Mouse (Mus musculus): ENCODE data around the gene Klhl25.
A peak's percentile ranks its signal among the peaks of the same experiment; 100 is the strongest.
"Not testable (repeated sequence)": the region's sequence is repeated elsewhere in the genome, so short reads cannot be mapped to it uniquely, and the experiment has no call there.

The Klhl25 gene

DNA sequence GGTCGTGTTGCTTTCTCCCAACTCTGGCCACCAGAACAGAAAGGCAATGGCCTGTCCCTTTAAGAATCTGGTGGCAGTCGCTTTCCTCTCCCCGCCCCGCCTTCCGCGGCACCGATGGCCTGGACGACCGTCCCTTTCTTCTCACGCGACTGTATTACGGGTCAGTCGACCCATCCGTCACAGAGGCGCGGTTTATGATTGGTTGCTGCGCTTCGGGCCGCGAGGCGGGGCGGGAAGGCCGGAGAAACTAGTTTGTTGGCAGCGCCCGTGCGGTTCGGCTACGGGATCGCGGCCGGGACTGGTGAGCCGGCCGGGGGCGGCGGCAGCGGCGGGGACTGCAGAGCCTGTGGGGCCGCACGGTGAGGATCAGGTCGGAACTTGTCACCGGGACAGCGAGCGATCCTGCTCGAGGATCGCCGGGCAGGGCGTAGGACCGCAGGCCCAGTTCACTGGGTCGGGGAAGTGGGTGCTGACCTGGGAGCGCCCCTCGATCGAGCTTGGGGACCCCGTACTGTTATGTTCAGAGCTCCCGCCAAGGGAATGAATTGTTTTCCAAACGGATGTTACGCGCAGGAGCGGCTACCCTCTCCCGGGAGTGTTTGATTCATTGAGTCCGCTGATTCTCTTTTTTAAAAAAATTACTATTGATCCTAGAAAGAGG is at the start of gene Klhl25:
Gene Klhl25, plus strand, starts transcription at position 196 of the 661 bp plus-strand sequence.
- peak; percentile 98 for DNase-seq (ENCODE audit: low read depth, low spot score)

- no peak for DNase-seq (ENCODE audit: low read depth, low spot score)
Measured at GRCm38 (mm10) chr7:75800530-75800929, 47.6 kb upstream of the Klhl25 start.

DNA sequence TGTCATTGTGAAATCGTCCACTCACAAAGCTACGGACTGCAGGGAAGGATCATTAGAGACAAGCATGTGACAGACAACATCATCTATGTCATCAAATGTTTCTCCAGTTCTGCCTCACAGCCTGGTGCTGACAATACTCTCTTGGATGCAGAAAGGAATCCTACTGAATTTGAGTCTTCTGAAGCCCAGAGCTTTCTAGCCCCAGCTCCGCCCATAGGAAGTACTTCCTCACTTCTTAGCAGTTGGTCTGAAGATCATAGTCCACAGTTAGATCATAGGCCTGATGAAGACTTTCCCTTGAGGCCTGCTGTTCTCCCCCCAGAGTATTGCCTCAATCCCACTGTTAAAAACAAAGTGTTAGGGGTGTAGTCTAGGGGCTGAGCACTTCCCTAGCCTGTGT is 47.1 kb upstream of the Klhl25 start:
- DNase-seq (ENCODE audit: low read depth, low spot score), result no peak

DNA sequence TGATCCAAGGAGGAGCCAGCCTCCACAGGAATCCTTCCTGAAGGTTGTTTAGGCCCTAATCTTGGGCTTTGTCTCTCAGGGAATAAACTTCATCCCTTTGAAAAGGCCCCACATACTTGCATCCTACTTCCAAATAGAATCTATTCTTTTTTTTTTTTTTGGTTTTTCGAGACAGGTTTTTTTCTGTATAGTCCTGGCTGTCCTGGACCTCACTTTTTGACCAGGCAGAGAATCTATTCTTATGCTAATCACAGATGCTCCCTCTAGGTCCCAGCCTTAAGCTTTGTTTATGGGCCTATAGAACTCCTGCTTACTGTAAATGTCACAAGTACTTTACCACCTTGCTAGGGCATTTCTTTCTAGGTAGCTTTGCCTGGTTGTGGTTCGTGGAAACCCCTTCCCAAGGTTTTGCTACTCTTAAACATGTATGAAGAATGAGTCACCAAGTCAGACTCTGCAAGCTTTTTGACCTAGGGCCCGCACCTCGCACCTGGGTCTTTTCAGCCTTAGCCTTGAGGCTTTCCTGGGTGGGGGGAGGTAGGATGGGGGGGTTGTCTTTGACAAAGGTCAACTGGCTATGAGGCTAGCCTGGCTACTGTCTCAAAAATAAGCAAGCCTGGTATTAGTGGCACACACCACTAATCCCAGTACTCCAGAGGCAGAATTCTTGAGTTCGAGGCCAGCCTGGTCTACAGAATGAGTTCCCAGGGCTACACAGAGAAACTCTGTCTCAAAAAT is 46.3 kb upstream of the Klhl25 start:
- peak; percentile 84 for DNase-seq (ENCODE audit: low read depth, low spot score)

- peak; percentile 68 for DNase-seq (ENCODE audit: low read depth, low spot score)
Measured at GRCm38 (mm10) chr7:75802887-75803286, 45.2 kb upstream of the Klhl25 start.

GRCm38 (mm10) chr7:75806161-75806560 is 41.9 kb upstream of the Klhl25 start:
- no peak for DNase-seq (ENCODE audit: low read depth, low spot score)

DNA sequence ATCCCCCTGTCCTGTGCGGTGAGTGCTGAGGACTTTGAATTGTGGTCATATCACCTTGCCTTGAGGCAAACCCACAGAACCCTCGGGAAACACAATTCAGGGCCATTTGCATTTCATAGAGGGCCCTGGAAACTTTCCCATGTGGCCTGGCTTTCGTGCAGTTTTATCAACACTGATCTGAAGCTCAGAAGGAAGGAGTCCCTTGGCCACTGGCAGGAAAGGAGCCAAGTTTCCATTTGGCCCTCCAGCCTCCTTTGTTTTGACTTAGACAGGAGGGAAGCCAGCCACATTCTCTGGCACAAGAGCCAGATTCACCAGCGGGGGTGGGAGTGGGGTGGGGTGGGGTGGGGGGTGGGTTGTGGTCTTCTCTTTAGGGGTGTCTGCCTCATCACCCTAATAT is 41.4 kb upstream of the Klhl25 start:
- DNase-seq (ENCODE audit: low read depth, low spot score), result no peak

- DNase-seq (ENCODE audit: low read depth, low spot score), result peak; percentile 27
Measured at GRCm38 (mm10) chr7:75807460-75808304, 40.4 kb upstream of the Klhl25 start.

DNA sequence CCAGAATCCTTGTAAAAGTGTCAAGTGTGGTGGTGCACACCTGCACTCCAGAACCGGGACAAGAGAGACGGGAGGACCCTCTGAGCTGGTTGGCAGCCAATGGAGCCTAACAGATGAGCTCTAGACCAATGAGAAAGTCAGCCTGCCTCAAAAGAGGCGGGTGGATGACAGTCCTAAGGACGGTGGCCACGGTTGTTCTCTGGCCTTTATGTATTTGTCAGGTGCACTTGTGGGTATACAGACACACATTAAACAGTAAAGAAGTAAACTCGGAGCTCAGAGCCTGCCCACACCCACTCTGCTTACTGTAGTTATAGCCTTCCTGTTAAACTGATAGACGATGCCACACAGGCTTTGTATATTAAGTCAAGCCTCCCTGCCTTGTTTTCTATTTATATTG is 27.4 kb upstream of the Klhl25 start:
- DNase-seq (ENCODE audit: low read depth, low spot score), result no peak

- no peak for DNase-seq (ENCODE audit: low read depth, low spot score)
Measured at GRCm38 (mm10) chr7:75822087-75822668, 25.9 kb upstream of the Klhl25 start.

GRCm38 (mm10) chr7:75823071-75823470 is 25.0 kb upstream of the Klhl25 start:
- DNase-seq (ENCODE audit: low read depth, low spot score), result no peak

GRCm38 (mm10) chr7:75826360-75827103 is 21.6 kb upstream of the Klhl25 start:
- DNase-seq (ENCODE audit: low read depth, low spot score), result no peak

GRCm38 (mm10) chr7:75827357-75827756 is 20.8 kb upstream of the Klhl25 start:
- peak; percentile 20 for DNase-seq (ENCODE audit: low read depth, low spot score)

- peak; percentile 89 for DNase-seq (ENCODE audit: low read depth, low spot score)
Measured at GRCm38 (mm10) chr7:75827850-75828249, 20.3 kb upstream of the Klhl25 start.

GRCm38 (mm10) chr7:75828536-75828935 is 19.6 kb upstream of the Klhl25 start:
- DNase-seq (ENCODE audit: low read depth, low spot score), result no peak

GRCm38 (mm10) chr7:75830251-75831060 is 17.7 kb upstream of the Klhl25 start:
- DNase-seq (ENCODE audit: low read depth, low spot score), result peak; percentile 64

GRCm38 (mm10) chr7:75833960-75834359 is 14.2 kb upstream of the Klhl25 start:
- DNase-seq (ENCODE audit: low read depth, low spot score), result not testable (repeated sequence)

- not testable (repeated sequence) for DNase-seq (ENCODE audit: low read depth, low spot score)
Measured at GRCm38 (mm10) chr7:75834932-75835631, 13.0 kb upstream of the Klhl25 start.

GRCm38 (mm10) chr7:75840071-75840470 is 8.0 kb upstream of the Klhl25 start:
- no peak for DNase-seq (ENCODE audit: low read depth, low spot score)

DNA sequence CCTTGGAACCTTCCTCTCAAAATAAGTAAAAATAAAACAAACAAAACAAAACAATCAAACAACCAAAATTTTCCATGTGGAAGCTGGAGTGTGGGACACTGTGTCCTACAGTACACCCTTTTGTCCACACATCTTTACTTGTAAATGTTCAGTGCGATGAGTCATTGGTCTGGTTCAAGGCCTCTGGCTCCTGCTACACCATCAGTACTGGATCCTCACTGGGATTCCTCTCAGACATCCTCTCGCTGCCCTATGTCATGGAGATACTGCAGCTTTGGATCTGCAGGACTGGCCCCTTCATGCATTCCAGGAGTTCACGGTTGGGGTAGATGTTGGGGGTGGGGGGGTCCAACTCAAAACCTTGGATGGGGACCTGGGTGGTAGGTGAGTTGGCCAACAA is 5.8 kb upstream of the Klhl25 start:
- no peak for DNase-seq (ENCODE audit: low read depth, low spot score)

All from ZHBTc4 (cell line).